Mouse (Mus musculus): ENCODE data around the gene Gm5426. TPM values are rescaled to one million over a fixed set of nuclear protein-coding genes. Genes with fewer than 3 reads are reported as not detected.
A peak's percentile ranks its signal among the peaks of the same experiment; 100 is the strongest.
"Not testable (repeated sequence)": the region's sequence is repeated elsewhere in the genome, so short reads cannot be mapped to it uniquely, and the experiment has no call there.

Gm5426 gene
- polyA plus RNA-seq, 1 experiment, result not detected

DNA sequence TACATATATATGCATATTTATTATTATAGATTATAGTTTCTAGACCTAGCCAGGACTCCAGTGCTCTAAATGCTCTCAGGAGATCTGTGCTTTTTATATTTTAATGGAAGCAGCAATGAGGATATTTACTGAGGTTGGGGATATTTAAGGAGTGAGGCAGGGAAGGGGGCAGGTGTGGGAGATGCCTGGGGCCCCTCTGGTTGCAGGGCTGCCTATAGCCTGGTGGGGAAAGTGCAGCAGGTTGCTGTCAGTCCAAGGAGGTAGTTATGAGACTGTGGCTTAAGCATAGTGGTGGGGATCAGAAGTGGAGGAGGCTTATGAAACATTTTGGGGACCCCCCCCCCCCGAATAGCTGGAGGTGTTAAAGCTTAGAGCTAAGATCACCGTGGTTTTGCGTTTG lies 6.0 kb upstream of the Gm5426 start:
- no peak overlapping the region for H3K27ac ChIP-seq (ENCODE audit: insufficient read depth, low read length)
- H3K4me1 ChIP-seq (ENCODE audit: control insufficient read depth, insufficient read depth, low read length), result peaks cover 1% of the 10 kb centered on the region; the same call in 1 of the 2 replicates
- TF ChIP-seq POLR2A (IDR thresholded peaks at IDR 0.05; ENCODE audit: extremely low read depth, insufficient read depth, low read length) (no peak), CTCF (IDR thresholded peaks at IDR 0.05; ENCODE audit: extremely low read depth, insufficient read depth, low read length) (no peak)
- no peak overlapping the region for H3K4me3 ChIP-seq (ENCODE audit: insufficient read depth, low read length)

DNA sequence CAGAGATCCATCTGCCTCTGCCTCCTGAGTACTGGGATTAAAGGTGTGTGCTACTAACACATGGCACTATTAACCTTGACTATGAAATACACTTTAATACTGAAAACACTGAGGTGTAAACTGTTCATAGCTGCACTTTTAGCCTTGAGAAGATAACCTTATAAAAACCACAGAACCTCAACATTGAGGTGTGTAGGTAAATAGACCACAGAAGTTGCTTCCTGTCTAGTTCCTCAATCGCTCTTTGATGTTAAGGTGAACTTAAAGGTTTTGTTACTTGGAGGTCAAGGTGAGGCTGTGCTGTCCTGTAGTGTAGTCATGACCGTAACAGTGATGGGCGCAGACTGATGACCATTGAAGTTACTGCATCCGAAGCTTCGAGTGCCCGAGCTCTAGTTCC lies 5.3 kb upstream of the Gm5426 start:
- Histone ChIP-seq H3K4me3 (ENCODE audit: insufficient read depth, low read length) (no peak overlapping the region), H3K4me1 (ENCODE audit: control insufficient read depth, insufficient read depth, low read length) (peaks cover 1% of the 10 kb centered on the region; the same call in 1 of the 2 replicates), H3K27ac (ENCODE audit: insufficient read depth, low read length) (no peak overlapping the region)
- TF ChIP-seq CTCF (IDR thresholded peaks at IDR 0.05; ENCODE audit: extremely low read depth, insufficient read depth, low read length) (no peak), POLR2A (IDR thresholded peaks at IDR 0.05; ENCODE audit: extremely low read depth, insufficient read depth, low read length) (no peak)

GRCm38 (mm10) chr10:96132161-96132560 lies 4.2 kb upstream of the Gm5426 start:
- Histone ChIP-seq H3K27ac (ENCODE audit: insufficient read depth, low read length) (no peak overlapping the region), H3K4me1 (ENCODE audit: control insufficient read depth, insufficient read depth, low read length) (peaks cover 1% of the 10 kb centered on the region; the same call in 1 of the 2 replicates), H3K4me3 (ENCODE audit: insufficient read depth, low read length) (no peak overlapping the region)
- TF ChIP-seq POLR2A (IDR thresholded peaks at IDR 0.05; ENCODE audit: extremely low read depth, insufficient read depth, low read length) (no peak), CTCF (IDR thresholded peaks at IDR 0.05; ENCODE audit: extremely low read depth, insufficient read depth, low read length) (peak; percentile 69)

- H3K4me1 ChIP-seq (ENCODE audit: control insufficient read depth, insufficient read depth, low read length), result no peaks in the 10 kb centered on the region
- H3K27ac ChIP-seq (ENCODE audit: insufficient read depth, low read length), result no peak overlapping the region
- TF ChIP-seq CTCF (IDR thresholded peaks at IDR 0.05; ENCODE audit: extremely low read depth, insufficient read depth, low read length) (no peak), POLR2A (IDR thresholded peaks at IDR 0.05; ENCODE audit: extremely low read depth, insufficient read depth, low read length) (no peak)
- H3K4me3 ChIP-seq (ENCODE audit: insufficient read depth, low read length), result no peak overlapping the region
Measured at GRCm38 (mm10) chr10:96138585-96138984, 2.2 kb downstream of the Gm5426 start.

GRCm38 (mm10) chr10:96139274-96139673 lies 2.9 kb downstream of the Gm5426 start:
- not testable (repeated sequence) for H3K27ac ChIP-seq (ENCODE audit: insufficient read depth, low read length); H3K4me3 ChIP-seq (ENCODE audit: insufficient read depth, low read length); H3K4me1 ChIP-seq (ENCODE audit: control insufficient read depth, insufficient read depth, low read length)

GRCm38 (mm10) chr10:96146578-96146977 lies 10.2 kb downstream of the Gm5426 start:
- TF ChIP-seq CTCF (IDR thresholded peaks at IDR 0.05; ENCODE audit: extremely low read depth, insufficient read depth, low read length), result no peak
- TF ChIP-seq POLR2A (IDR thresholded peaks at IDR 0.05; ENCODE audit: extremely low read depth, insufficient read depth, low read length), result no peak

GRCm38 (mm10) chr10:96148250-96148699 lies 11.9 kb downstream of the Gm5426 start:
- H3K4me1 ChIP-seq (ENCODE audit: control insufficient read depth, insufficient read depth, low read length), result no peaks in the 10 kb centered on the region
- H3K27ac ChIP-seq (ENCODE audit: insufficient read depth, low read length), result no peak overlapping the region
- no peak overlapping the region for H3K4me3 ChIP-seq (ENCODE audit: insufficient read depth, low read length)
- TF ChIP-seq POLR2A (IDR thresholded peaks at IDR 0.05; ENCODE audit: extremely low read depth, insufficient read depth, low read length) (no peak), CTCF (IDR thresholded peaks at IDR 0.05; ENCODE audit: extremely low read depth, insufficient read depth, low read length) (no peak)

More at GRCm38 (mm10) chr10:96146578-96146977, 10.2 kb downstream of the Gm5426 start:
- no peaks in the 10 kb centered on the region for H3K4me1 ChIP-seq (ENCODE audit: control insufficient read depth, insufficient read depth, low read length)
- H3K27ac ChIP-seq (ENCODE audit: insufficient read depth, low read length), result no peak overlapping the region
- H3K4me3 ChIP-seq (ENCODE audit: insufficient read depth, low read length), result no peak overlapping the region

- no peak for TF ChIP-seq CTCF (IDR thresholded peaks at IDR 0.05; ENCODE audit: extremely low read depth, insufficient read depth, low read length)
- no peak for TF ChIP-seq POLR2A (IDR thresholded peaks at IDR 0.05; ENCODE audit: extremely low read depth, insufficient read depth, low read length)
- Histone ChIP-seq H3K4me1 (ENCODE audit: control insufficient read depth, insufficient read depth, low read length) (no peaks in the 10 kb centered on the region), H3K27ac (ENCODE audit: insufficient read depth, low read length) (no peak overlapping the region)
Measured at GRCm38 (mm10) chr10:96150401-96151116, 14.2 kb downstream of the Gm5426 start.

GRCm38 (mm10) chr10:96153315-96153714 lies 16.9 kb downstream of the Gm5426 start:
- no peaks in the 10 kb centered on the region for H3K4me1 ChIP-seq (ENCODE audit: control insufficient read depth, insufficient read depth, low read length)
- H3K4me3 ChIP-seq (ENCODE audit: insufficient read depth, low read length), result no peak overlapping the region
- H3K27ac ChIP-seq (ENCODE audit: insufficient read depth, low read length), result no peak overlapping the region
- TF ChIP-seq CTCF (IDR thresholded peaks at IDR 0.05; ENCODE audit: extremely low read depth, insufficient read depth, low read length) (no peak), POLR2A (IDR thresholded peaks at IDR 0.05; ENCODE audit: extremely low read depth, insufficient read depth, low read length) (no peak)

More at GRCm38 (mm10) chr10:96150401-96151116, 14.2 kb downstream of the Gm5426 start:
- H3K4me3 ChIP-seq (ENCODE audit: insufficient read depth, low read length), result no peak overlapping the region

DNA sequence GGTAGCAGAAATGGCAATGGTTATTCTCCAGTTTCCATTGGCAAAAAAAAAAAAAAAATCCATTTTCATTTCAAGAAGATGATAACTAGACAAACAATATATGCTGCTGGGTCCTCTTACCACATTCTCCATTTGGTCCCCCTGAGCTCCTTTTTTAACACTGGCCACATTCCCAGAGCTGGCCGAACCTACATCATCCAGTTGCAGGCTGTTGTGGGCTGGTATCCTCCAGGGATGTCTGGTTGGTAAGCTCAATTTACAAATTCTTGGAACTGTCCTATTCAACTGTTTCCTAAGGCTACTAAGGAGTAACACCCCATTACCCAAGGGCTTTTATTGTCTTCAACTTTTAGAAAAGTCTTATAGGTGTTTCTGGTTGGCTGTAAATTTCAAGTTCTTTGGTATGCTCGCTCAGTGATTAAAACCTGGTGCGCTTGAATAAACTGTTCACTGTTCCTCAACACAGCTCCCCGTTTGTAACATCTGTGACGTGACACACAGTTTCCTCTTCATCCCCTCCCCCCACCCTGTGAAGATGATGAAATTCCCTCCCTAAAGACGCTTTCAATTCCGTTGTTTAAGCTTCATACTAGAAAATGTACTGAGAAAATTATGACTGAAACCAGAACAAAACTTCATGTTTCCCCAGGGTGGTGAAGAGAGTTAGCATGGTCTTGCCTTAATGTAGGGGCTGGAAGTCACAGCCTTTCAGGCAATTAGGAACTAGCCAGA lies 26.7 kb downstream of the Gm5426 start:
- no peaks in the 10 kb centered on the region for H3K4me1 ChIP-seq (ENCODE audit: control insufficient read depth, insufficient read depth, low read length)
- TF ChIP-seq CTCF (IDR thresholded peaks at IDR 0.05; ENCODE audit: extremely low read depth, insufficient read depth, low read length), result no peak
- no peak for TF ChIP-seq POLR2A (IDR thresholded peaks at IDR 0.05; ENCODE audit: extremely low read depth, insufficient read depth, low read length)
- H3K4me3 ChIP-seq (ENCODE audit: insufficient read depth, low read length), result no peak overlapping the region
- no peak overlapping the region for H3K27ac ChIP-seq (ENCODE audit: insufficient read depth, low read length)
